Mouse (Mus musculus) ES-Bruce4 (cell line): ENCODE measurements around the gene Mast1.

ENCODE experiments used
- CTCF ChIP-seq: IDR thresholded peaks from one replicate; pipeline ENCODE4 v1.8.1; 2011; ENCODE audit warnings: low read depth, low read length
- EP300 ChIP-seq: IDR thresholded peaks from 2 replicates; pipeline ENCODE4 v1.6.1; 2011; ENCODE audit warnings: low read depth, low read length; ENCODE audit not compliant: insufficient read depth
- POLR2A ChIP-seq: IDR thresholded peaks from one replicate; pipeline ENCODE4 v1.8.1; 2011; ENCODE audit warnings: low read length; ENCODE audit not compliant: insufficient read depth

DNA sequence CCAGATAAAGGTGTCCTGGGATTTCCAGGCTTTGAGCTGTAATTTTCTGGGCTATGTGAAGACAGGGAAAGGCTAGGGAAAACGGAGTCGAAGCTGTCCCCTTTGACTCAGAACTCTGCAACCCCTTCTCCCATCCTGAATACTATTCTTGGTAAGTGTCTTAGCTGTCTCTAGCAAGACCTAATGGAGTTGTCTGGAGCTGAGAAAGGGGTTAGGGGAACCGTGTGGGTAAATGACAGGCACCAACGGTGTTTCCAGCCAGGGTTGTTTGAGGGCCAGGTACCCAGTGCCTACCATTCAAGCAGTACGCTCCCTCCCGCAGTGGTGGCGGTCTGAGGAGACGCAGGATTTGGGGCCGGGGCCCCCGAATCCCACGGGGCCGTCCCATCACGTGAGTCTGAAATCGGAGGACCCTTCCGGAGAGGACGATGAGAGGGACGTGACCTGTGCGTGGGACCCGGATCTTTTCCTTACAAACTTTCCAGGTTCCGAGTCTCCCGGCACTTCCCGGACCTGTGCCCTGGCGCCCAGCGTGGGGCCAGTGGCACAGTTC is 34.7 kb downstream of the Mast1 start:
- TF ChIP-seq EP300, result no peak
- TF ChIP-seq CTCF, result no peak
- TF ChIP-seq POLR2A, result no peak
